Mouse (Mus musculus): ENCODE data around the gene Psapl1. TPM values are rescaled to one million over a fixed set of nuclear protein-coding genes. Genes with fewer than 3 reads are reported as not detected.

Gene Psapl1
- not detected for polyA plus RNA-seq (2014; fragmentation: Illumina TruSeq; extraction: RNeasy Lipid Tissue Mini Kit (QIAGEN cat#74804); ENCODE audit: low read depth, low replicate concordance)

DNA sequence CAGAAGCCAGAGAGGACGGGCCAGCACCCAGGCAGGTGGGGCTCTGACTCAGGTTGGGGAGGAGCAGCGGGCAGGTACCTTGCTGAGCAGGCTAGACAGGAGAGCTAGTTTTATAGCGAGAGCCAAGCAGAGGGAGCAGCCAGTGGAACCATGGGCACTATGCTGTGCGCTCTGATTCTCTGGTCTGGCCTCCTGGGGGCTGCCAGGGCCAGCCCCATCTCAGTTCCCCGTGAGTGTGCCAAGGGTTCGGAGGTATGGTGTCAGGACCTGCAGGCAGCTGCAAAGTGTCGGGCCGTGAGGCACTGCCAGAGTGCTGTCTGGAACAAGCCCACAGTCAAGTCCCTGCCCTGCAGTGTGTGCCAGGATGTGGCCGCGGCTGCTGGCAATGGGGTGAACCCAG lies at the start of gene Psapl1:
Gene Psapl1, plus strand, starts transcription at position 106 of the 400 bp plus-strand sequence.

Other genes starting within 250 kb of the Psapl1 start
- gene Sorcs2, start 194.1 kb downstream of the Psapl1 start, polyA plus RNA-seq (2014; fragmentation: Illumina TruSeq; extraction: RNeasy Lipid Tissue Mini Kit (QIAGEN cat#74804); ENCODE audit: low read depth, low replicate concordance) = 1.2 TPM

Measured in adrenal gland, adult 10 weeks (tissue).